Mouse (Mus musculus): ENCODE measurements around the gene Dcp1b. TPM values are rescaled to one million over a fixed set of nuclear protein-coding genes. Genes with fewer than 3 reads are reported as not detected.

The Dcp1b gene
- polyA plus RNA-seq, 2 experiments = 2.9 to 5.3 TPM

DNA sequence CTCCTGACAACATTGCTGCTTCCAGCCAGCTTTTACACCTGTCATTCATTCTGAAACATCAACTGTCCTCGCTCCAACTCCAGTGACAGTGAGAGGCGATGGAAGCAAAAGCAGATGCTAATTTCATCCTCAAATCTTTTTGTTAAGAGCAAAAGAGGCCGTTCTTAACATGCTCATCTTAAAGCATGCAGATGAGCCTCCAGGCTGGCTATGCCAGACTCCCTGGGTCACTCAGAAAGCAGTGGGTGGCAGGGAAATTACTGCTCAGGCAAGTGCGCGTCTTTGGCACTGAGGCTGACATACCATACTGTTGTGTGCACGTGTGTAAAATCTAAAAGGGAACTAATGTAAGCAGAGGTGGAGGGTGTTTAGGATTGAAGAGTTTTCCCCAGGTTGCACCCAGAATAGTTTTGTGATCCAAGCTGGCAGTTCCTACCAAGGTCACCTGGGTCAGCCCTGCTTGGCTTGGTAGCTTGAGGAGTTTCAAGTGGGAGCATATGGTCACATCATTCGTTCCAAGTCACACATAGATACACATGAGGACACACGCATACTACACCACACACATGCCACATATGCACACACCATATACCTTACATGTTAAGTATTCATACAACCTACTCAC, 42.8 kb upstream of the Dcp1b start:
- DNase-seq (ENCODE audit: low read depth in 3 of 3, low spot score in 3 of 3) = no peak
- Histone ChIP-seq H3K36me3 (replicated peaks; ENCODE audit: control insufficient read depth, insufficient read depth, low read depth) (no peaks in the 10 kb centered on the region), H3K9me3 (ENCODE audit: control insufficient read depth, low read length) (no peaks in the 10 kb centered on the region), H3K27me3 (ENCODE audit: control insufficient read depth, insufficient read depth, low read length) (no peaks in the 10 kb centered on the region), H3K4me1 (replicated peaks; ENCODE audit: control insufficient read depth in 2 of 2, insufficient read depth in 2 of 2, low read length in 1 of 2) (no peaks in the 10 kb centered on the region), H3K27ac (no peak overlapping the region), H3K9ac (replicated peaks) (no peak overlapping the region), H3K4me3 (ENCODE audit: insufficient read depth in 1 of 2, low read depth in 2 of 2, low read length in 2 of 2) (no peak overlapping the region), H3K4me2 (ENCODE audit: low read depth) (no peak overlapping the region)
- WGBS (ENCODE audit: insufficient replicate concordance) = 74% methylated on average over 8 of the region's 8 CpGs
- TF ChIP-seq EP300 (IDR thresholded peaks at IDR 0.05; ENCODE audit: low read depth) = no peak
- TF ChIP-seq CTCF (IDR thresholded peaks at IDR 0.05; ENCODE audit: low read depth) = no peak
- no peak for ATAC-seq (ENCODE audit: insufficient read depth)

DNA sequence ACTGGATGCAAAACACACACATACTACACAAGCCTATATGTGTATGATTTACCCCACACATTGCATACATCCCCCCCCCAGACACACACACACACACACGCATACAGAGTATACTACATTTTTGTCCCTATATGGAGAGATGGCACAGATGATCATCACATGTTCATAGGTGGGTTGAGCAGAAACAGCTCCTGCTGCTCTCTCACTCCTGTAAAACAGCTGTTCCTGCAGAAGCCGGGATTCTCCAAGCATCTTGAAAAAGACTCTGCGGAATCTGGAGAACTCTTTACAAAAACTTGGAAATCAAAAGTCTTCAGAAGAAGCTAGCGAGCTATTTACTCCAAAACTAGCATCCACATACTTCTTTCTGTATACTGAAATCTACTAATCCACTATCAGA, 42.2 kb upstream of the Dcp1b start:
- no peaks in the 10 kb centered on the region for H3K9me3 ChIP-seq (ENCODE audit: control insufficient read depth, low read length)
- H3K9ac ChIP-seq (replicated peaks) = no peak overlapping the region
- 70% methylated on average over 4 of the region's 4 CpGs for WGBS (ENCODE audit: insufficient replicate concordance)
- no peaks in the 10 kb centered on the region for H3K27me3 ChIP-seq (ENCODE audit: control insufficient read depth, insufficient read depth, low read length)
- H3K4me1 ChIP-seq (replicated peaks; ENCODE audit: control insufficient read depth in 2 of 2, insufficient read depth in 2 of 2, low read length in 1 of 2) = no peaks in the 10 kb centered on the region
- DNase-seq (ENCODE audit: low read depth in 3 of 3, low spot score in 3 of 3) (no peak), ATAC-seq (ENCODE audit: insufficient read depth) (no peak)
- H3K4me2 ChIP-seq (ENCODE audit: low read depth) = no peak overlapping the region
- no peak overlapping the region for H3K27ac ChIP-seq
- H3K36me3 ChIP-seq (replicated peaks; ENCODE audit: control insufficient read depth, insufficient read depth, low read depth) = no peaks in the 10 kb centered on the region
- TF ChIP-seq EP300 (IDR thresholded peaks at IDR 0.05; ENCODE audit: low read depth) (no peak), CTCF (IDR thresholded peaks at IDR 0.05; ENCODE audit: low read depth) (no peak)
- H3K4me3 ChIP-seq (ENCODE audit: insufficient read depth in 1 of 2, low read depth in 2 of 2, low read length in 2 of 2) = no peak overlapping the region

DNA sequence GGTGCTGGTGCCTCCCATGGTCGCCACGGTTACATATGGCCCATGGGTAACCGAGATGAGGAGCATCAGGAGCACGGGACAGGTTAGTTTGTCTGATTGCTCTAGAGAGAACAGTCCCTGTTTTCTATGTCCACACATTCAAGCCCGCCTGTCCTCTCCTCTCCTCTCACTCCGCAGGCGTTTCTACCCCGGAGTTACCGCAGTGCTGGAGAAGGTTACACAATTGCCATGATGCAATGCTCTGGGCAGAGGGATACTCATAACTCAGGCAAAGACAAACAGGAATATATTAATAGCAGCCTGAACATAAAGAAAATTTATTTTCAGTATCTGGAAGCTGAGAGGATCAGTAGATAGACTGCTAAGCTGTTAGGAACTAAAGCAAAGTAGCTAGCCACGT, 37.3 kb upstream of the Dcp1b start:
- ATAC-seq (ENCODE audit: insufficient read depth) = no peak
- H3K36me3 ChIP-seq (replicated peaks; ENCODE audit: control insufficient read depth, insufficient read depth, low read depth) = no peaks in the 10 kb centered on the region
- H3K4me2 ChIP-seq (ENCODE audit: low read depth) = no peak overlapping the region
- peaks cover 0 to 3% of the 10 kb centered on the region in 2 experiments; a peak in 1 of 4 replicates for H3K4me1 ChIP-seq (replicated peaks; ENCODE audit: control insufficient read depth in 2 of 2, insufficient read depth in 2 of 2, low read length in 1 of 2)
- no peak overlapping the region for H3K27ac ChIP-seq
- no peak for DNase-seq (ENCODE audit: low read depth in 3 of 3, low spot score in 3 of 3)
- H3K4me3 ChIP-seq (ENCODE audit: insufficient read depth in 1 of 2, low read depth in 2 of 2, low read length in 2 of 2) = no peak overlapping the region
- WGBS (ENCODE audit: insufficient replicate concordance) = 70% methylated on average over 10 of the region's 10 CpGs
- no peaks in the 10 kb centered on the region for H3K27me3 ChIP-seq (ENCODE audit: control insufficient read depth, insufficient read depth, low read length)
- no peak overlapping the region for H3K9ac ChIP-seq (replicated peaks)
- no peak for TF ChIP-seq CTCF (IDR thresholded peaks at IDR 0.05; ENCODE audit: low read depth)
- no peak for TF ChIP-seq EP300 (IDR thresholded peaks at IDR 0.05; ENCODE audit: low read depth)
- H3K9me3 ChIP-seq (ENCODE audit: control insufficient read depth, low read length) = no peaks in the 10 kb centered on the region

DNA sequence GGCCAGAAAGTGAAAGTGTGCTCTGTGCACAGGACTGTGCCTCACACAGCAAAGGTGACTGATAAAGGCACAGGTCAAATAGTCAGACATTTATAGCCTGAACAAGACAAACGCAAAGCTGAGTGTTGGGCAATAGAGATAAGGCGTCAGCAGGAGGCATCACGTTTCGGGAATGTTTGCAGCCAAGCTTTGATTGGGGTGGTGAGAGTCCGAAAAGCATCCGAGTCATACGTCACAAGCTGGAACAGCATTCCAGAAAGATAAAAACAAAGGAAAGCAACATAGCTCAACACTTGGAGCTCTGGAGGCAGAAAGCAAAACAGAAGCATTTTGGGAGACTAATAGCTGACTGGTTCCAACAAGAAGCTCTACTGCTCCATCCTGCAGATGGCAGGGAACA, 35.5 kb upstream of the Dcp1b start:
- Histone ChIP-seq H3K4me3 (ENCODE audit: insufficient read depth in 1 of 2, low read depth in 2 of 2, low read length in 2 of 2) (no peak overlapping the region), H3K36me3 (replicated peaks; ENCODE audit: control insufficient read depth, insufficient read depth, low read depth) (no peaks in the 10 kb centered on the region), H3K27ac (no peak overlapping the region), H3K9ac (replicated peaks) (no peak overlapping the region), H3K4me1 (replicated peaks; ENCODE audit: control insufficient read depth in 2 of 2, insufficient read depth in 2 of 2, low read length in 1 of 2) (peaks cover 0 to 3% of the 10 kb centered on the region in 2 experiments; a peak in 1 of 4 replicates), H3K9me3 (ENCODE audit: control insufficient read depth, low read length) (no peaks in the 10 kb centered on the region), H3K4me2 (ENCODE audit: low read depth) (no peak overlapping the region; the same call in 1 of the 2 replicates), H3K27me3 (ENCODE audit: control insufficient read depth, insufficient read depth, low read length) (no peaks in the 10 kb centered on the region)
- ATAC-seq (ENCODE audit: insufficient read depth) (peak; percentile 55; the same call in 1 of the 2 replicates), DNase-seq (ENCODE audit: low read depth in 3 of 3, low spot score in 3 of 3) (peak in 2 of 3 experiments; percentile 17 to 24)
- TF ChIP-seq CTCF (IDR thresholded peaks at IDR 0.05; ENCODE audit: low read depth) = no peak
- no peak for TF ChIP-seq EP300 (IDR thresholded peaks at IDR 0.05; ENCODE audit: low read depth)
- WGBS (ENCODE audit: insufficient replicate concordance) = 30% methylated on average over 7 of the region's 7 CpGs

DNA sequence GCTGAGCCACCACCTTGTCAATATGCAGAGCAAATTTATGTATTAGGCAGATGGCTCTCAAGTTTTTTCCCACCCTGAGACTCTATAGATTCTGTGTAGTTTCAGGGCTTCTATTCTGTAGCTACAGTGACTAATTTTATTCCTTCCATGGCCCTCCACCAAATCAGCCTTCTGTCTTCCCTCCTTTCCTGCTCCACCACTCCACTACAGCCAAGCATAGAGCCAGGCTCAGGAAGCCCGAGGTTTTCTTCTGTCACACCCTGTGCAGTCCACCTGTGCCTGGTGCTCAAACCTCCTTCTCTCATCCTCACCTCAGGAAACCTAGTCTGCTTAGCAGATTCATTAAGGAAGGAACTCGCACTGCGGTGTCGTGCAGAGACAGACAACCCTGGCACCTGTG, 29.9 kb upstream of the Dcp1b start:
- no peak for DNase-seq (ENCODE audit: low read depth in 3 of 3, low spot score in 3 of 3)
- no peak for TF ChIP-seq CTCF (IDR thresholded peaks at IDR 0.05; ENCODE audit: low read depth)
- TF ChIP-seq EP300 (IDR thresholded peaks at IDR 0.05; ENCODE audit: low read depth) = no peak
- 46% methylated on average over 4 of the region's 4 CpGs for WGBS (ENCODE audit: insufficient replicate concordance)
- Histone ChIP-seq H3K4me3 (ENCODE audit: insufficient read depth in 1 of 2, low read depth in 2 of 2, low read length in 2 of 2) (no peak overlapping the region), H3K27me3 (ENCODE audit: control insufficient read depth, insufficient read depth, low read length) (no peaks in the 10 kb centered on the region), H3K9ac (replicated peaks) (no peak overlapping the region), H3K27ac (no peak overlapping the region), H3K9me3 (ENCODE audit: control insufficient read depth, low read length) (no peaks in the 10 kb centered on the region), H3K4me1 (replicated peaks; ENCODE audit: control insufficient read depth in 2 of 2, insufficient read depth in 2 of 2, low read length in 1 of 2) (no peaks in the 10 kb centered on the region), H3K36me3 (replicated peaks; ENCODE audit: control insufficient read depth, insufficient read depth, low read depth) (no peaks in the 10 kb centered on the region), H3K4me2 (ENCODE audit: low read depth) (no peak overlapping the region)
- ATAC-seq (ENCODE audit: insufficient read depth) = no peak
